Mouse (Mus musculus): Measurements from ENCODE around the gene Dnajb13. TPM values are rescaled to one million over a fixed set of nuclear protein-coding genes. Genes with fewer than 3 reads are reported as not detected.

Dnajb13 gene
- under 1 TPM; 0.39 to 0.51 TPM for total RNA-seq (2021)
- long read RNA-seq, experiment 1, partial matches to known transcripts = 0 of 1 reads
- long read RNA-seq, experiment 1, other reads (novel, unspliced or antisense) = 0 of 1 reads
- long read RNA-seq, experiment 2 = 0 reads

DNA sequence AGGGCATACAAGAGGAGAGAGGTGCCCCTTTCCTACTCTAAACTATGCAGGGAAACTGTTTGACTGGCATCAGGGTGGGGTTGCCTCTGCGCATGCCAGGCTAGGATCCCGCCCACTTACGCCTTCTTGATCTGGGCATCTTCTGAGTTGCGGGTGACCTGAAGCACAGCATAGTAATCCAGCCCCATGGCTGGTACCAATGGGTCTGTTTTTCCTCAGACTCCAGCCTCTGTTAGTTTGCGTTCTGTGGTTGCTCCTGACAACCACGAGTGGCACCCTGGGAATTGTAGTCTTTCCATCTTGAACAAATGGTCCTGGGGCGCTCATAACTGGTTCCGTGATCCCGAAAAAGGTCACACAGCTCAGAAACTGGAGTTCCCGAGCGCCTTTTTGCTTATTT lies at the start of gene Dnajb13:
Gene Dnajb13 (minus strand): TSS at position 388 of the 400 bp plus-strand sequence.
- Histone ChIP-seq H3K4me3 (peak within 1 kb of the TSS; percentile 13; the same call in 1 of the 2 replicates), H3K27ac (no peak within 1 kb of the TSS)
- TF ChIP-seq CTCF (conservative IDR thresholded peaks at IDR 0.05) = no peak
- DNase-seq (ENCODE audit: low spot score in 2 of 2) = no peak

DNA sequence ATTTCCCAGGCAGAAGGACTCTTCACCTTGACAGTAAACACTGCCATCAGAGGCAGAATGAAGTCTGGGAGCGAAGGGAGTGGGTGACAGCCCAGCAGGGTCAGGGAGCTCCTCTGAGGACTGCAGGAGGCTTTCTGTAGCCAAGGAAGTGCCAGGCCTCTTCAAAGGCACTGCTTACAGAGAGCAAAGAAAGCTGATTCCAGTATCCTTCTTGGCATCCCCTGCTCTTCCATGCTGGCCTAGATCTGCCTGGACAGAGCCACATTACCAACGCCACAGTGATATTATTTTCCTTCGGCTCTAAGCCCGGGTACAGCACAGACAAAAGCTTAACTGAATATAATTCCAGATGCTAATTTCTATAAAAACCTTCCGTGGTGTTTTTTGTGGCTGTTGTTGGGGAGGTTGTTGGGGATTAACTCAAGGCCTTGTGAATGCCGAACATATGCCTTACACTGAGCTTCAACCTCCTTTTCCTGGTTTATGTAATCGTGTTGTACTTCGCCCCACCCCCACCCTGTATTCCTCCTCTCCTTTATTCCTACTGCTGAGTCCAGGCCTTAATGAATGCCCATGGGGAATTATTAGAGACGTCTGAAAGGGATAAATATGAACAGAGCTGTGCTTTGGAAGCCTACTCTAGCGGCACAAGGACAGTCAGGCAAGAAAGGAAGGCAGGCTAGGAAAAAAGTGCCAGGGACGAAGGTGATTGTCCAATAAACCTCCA lies 47.3 kb upstream of the Dnajb13 start:
- no peak for TF ChIP-seq CTCF (conservative IDR thresholded peaks at IDR 0.05)
- H3K4me3 ChIP-seq = no peak overlapping the region
- peak overlapping the region; percentile 74 for H3K27ac ChIP-seq
- DNase-seq (ENCODE audit: low spot score in 2 of 2) = no peak

DNA sequence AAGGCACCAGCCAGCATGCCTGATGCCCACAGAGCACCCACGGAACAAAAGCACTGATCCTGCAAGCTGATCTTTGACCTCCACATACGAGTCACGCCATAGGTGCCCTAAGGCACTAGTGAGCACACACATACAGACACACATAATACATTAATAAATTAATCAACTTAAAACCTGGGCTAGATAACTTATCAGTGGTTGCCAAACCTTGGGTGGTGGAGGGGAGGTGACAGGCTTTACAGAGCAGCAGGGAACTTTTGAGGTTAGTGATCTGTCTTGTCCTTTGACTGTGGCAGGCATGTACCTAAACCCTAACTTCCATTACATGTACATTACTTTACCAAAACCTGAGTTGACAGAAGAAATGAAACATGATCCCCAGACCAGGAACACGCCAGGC lies 44.6 kb upstream of the Dnajb13 start:
- DNase-seq (ENCODE audit: low spot score in 2 of 2) = no peak
- no peak overlapping the region for H3K27ac ChIP-seq
- no peak for TF ChIP-seq CTCF (conservative IDR thresholded peaks at IDR 0.05)
- no peak overlapping the region for H3K4me3 ChIP-seq

DNA sequence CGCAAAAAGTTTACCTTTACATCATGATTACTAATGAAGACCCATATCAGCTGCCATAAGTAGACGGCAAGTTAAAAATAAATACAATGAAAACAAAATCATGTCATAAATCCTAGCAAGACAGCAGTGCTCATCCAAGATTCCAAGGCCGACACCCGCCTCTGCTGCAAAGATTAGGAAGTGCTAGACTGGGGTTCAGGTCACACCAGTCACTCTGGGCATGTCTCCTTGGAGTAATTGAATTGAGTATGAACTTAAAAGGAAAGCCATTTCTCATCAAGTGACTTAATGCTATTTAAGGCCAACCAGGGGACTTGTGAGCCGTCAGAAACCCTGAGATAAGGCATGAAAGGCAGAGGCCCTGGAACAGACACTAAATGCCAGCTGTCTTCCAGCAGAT lies 42.5 kb upstream of the Dnajb13 start:
- H3K4me3 ChIP-seq = no peak overlapping the region
- no peak for DNase-seq (ENCODE audit: low spot score in 2 of 2)
- no peak for TF ChIP-seq CTCF (conservative IDR thresholded peaks at IDR 0.05)
- H3K27ac ChIP-seq = no peak overlapping the region

DNA sequence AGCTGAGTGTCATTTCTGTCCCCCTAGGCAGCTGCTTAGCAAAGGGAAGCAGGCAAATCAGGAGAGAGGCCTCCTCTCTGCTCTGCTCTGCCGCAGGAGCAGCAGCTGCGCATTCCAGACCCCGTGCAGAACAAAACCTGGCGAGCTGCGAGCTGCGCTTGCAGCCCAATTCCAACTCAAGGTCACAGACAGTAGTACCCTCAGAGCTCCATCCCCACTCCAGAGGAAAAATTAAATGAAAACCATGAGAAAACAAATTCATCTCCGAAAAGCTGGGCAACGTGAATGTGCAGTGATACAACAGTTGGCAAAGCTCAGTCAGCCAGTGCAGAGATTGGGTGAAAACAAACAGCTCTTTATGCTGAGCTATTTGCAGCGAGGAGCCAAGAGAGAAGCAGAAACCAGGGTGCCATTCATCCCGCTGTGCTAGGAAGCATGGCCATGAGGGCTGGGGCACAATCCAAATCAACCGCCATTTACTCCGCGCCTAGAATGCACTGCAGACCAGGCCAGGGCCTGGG lies 40.7 kb upstream of the Dnajb13 start:
- peak; percentile 54 to 83 for DNase-seq (ENCODE audit: low spot score in 2 of 2)
- peak overlapping the region; percentile 14 for H3K4me3 ChIP-seq
- peak overlapping the region; percentile 89 for H3K27ac ChIP-seq
- TF ChIP-seq CTCF (conservative IDR thresholded peaks at IDR 0.05) = no peak

DNA sequence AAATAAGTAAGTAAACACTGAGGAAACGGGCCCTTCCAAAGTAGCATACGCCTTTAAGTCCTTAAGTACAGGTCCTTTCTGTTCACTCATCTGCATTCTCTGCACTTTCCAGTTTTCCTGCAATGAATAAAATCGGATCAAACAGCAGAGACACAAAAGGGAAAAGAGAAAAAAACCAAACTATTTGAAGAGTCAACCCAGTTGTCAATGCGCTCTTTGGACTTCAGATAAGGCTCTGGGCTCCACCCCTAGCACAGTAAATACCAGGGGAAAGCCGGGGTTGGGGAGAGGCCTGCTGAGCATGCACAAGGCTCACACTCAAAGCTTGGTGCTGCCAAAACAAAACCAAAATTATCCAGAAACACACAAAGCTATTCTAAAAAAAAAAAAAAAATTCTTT lies 40.2 kb upstream of the Dnajb13 start:
- TF ChIP-seq CTCF (conservative IDR thresholded peaks at IDR 0.05) = no peak
- Histone ChIP-seq H3K27ac (peak overlapping the region; percentile 89), H3K4me3 (no peak overlapping the region)
- DNase-seq (ENCODE audit: low spot score in 2 of 2) = no peak

DNA sequence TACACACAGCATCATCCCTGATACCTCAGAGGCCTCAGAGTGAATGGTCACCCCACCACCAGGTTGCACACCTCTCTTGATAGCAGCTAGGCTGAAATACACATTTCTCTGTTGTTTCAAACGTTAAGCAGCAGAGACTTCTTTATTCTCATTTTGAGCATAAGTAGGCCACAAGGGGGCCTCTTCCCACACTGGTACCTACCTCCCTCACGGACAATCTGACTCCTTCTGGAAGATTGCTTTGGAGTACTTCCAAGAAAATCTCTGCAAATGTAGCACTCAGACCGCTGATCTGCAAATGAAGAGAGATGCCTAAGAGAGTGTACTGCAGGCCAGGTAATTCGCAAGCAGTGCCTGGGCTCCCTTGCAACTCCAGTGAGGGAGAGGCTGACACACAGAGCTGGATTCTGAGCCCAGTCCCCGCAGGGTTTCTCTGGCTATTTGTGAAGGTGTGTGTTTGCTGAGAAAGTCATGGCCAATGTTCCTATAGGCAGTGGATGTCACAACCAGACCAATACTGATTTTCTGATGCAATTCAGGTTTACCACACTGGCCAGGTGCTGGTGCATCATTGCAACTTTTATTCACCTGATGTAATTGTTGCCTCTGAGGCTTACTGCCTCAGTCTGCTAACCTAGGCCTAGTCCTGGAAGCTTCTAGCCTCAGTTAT lies 35.7 kb upstream of the Dnajb13 start:
- DNase-seq (ENCODE audit: low spot score in 2 of 2) = peak in 1 of 2 experiments; percentile 52
- Histone ChIP-seq H3K27ac (peak overlapping the region; percentile 55; the same call in 1 of the 2 replicates), H3K4me3 (no peak overlapping the region)
- peak; percentile 77 for TF ChIP-seq CTCF (conservative IDR thresholded peaks at IDR 0.05)

DNA sequence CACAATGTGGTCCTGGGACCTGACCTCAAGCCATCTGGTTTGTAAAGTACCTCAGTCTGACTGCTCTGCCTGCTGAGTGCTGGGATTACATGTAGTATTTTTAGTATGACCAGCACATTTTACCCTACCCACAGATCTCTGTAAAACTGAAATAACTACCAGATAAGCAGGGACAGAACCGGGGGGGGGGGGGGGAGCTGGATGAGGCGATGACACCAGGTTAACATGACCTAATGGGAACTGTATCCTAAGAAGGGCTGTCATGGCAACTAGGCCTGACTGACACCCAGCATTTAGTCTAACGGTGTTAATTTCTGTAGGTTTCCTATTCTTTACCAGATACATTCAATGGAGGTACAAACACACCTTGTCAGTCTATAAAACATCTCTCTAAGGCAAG lies 35.0 kb upstream of the Dnajb13 start:
- no peak for DNase-seq (ENCODE audit: low spot score in 2 of 2)
- Histone ChIP-seq H3K27ac (peak overlapping the region; percentile 55; the same call in 1 of the 2 replicates), H3K4me3 (no peak overlapping the region)
- TF ChIP-seq CTCF (conservative IDR thresholded peaks at IDR 0.05) = no peak

DNA sequence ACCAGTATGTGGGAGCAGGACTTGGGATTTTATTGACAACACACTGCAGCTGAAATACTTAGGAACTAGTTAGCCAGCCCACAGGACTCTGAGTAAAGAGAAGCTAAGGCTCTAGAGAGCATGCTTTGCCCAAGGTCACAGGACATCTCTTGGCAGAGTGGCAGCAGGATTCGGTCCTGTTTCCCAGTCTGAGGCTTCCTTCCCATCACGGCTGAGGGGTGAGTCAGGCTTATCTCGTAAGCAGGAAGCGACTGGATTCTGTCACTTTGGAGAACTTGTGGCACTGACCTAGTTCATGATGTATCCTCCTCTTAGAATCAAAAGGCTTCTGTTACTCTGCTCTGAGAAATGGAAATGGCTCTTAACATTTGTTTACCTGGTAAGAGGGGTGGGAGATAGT lies 32.9 kb upstream of the Dnajb13 start:
- H3K4me3 ChIP-seq = no peak overlapping the region
- no peak for TF ChIP-seq CTCF (conservative IDR thresholded peaks at IDR 0.05)

DNA sequence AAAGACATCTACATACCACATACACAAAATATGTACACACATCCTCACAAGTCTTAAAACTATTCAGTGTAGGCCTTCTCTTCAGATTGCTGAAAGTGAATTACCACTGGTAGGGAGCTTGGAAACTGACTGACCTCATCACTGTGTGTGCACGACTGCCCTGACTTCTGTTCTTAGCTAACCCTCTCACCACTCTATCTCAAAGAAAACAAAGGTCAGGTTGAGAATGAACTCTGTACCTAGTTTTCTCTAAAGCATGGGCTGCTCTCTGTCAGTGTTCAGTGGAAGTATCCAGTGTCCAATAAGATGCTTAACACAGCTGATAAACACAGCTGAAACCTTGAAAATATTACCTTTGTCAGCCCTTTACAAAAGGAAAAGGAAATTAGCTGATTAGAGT lies 29.7 kb upstream of the Dnajb13 start:
- TF ChIP-seq CTCF (conservative IDR thresholded peaks at IDR 0.05) = no peak

More for the DNA sequence above, 32.9 kb upstream of the Dnajb13 start:
- DNase-seq (ENCODE audit: low spot score in 2 of 2) = no peak
- H3K27ac ChIP-seq = no peak overlapping the region

DNA sequence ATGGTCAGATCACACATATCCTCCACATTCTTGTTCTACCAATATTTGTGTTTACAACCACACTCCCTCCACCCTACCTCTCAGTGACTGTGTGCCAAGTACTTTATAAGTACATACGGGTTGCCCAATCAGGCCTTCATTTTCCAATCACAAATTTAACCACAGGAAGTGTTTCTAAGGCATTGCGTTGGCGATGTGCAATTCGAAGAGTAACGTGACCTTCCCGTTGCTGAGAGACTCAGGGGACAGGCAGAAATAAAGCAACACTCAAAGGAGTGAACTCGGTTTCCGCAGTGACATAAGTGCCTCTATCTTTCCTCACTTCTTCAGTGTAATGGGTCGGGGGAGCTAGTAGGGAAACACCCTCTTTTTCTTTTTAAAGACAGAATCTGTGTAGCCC lies 24.8 kb upstream of the Dnajb13 start:
- Histone ChIP-seq H3K4me3 (no peak overlapping the region), H3K27ac (no peak overlapping the region)
- TF ChIP-seq CTCF (conservative IDR thresholded peaks at IDR 0.05) = no peak
- no peak for DNase-seq (ENCODE audit: low spot score in 2 of 2)

More for the DNA sequence above, 29.7 kb upstream of the Dnajb13 start:
- no peak overlapping the region for H3K27ac ChIP-seq
- H3K4me3 ChIP-seq = no peak overlapping the region
- DNase-seq (ENCODE audit: low spot score in 2 of 2) = no peak

DNA sequence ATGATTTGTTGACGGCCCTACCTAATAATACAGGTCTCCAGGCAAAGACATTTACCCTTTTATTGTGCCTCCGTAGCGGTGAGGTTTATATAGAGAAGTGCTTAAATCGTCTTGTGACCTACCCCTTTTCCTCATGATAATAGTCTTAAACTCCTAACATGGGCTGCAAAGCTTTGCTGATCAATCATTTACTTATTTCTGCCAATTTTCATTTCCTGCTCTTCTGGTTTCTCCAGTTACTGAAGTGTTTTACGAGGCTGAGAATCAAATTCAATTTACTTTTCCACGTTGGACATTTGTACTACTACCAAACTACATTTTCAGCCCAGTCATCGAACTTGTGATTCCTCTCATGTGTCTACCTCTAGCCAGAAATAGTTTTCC lies 22.8 kb upstream of the Dnajb13 start:
- Histone ChIP-seq H3K27ac (peak overlapping the region; percentile 95), H3K4me3 (peak overlapping the region; percentile 95)
- DNase-seq (ENCODE audit: low spot score in 2 of 2) = no peak
- no peak for TF ChIP-seq CTCF (conservative IDR thresholded peaks at IDR 0.05)

DNA sequence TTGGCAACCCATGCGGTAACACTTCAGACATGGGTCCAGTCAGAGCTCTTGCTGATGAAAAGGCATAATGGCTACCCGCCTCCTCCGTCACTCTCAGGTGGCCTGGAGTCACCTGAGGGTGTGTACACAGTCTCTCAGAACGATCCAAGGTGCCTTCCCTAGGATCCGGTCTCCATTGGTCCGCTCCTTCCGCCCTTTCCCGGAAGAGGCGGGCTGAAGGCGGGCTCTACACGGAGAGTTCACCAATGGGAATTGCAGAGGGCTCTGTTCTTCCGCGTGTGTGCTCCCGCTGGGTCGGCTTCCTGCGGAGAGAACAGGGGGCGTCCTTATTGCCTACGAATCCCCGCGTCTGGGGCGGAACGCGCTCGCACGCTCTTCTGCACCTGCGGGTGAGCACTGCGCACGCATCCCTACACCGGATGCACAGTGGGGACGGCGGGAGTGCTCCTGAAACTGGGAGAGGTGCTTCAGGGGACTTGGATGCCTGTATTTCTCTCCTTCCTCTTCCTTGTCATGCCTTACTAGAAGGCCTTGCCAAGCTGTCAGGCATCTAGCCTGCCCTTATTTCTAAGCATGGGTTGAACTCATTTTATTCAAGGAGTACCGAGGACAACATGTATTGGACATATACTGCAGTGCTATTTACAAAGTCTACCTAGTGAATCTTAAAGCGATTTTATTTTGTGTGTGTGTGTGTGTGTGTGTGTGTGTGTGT lies 22.2 kb upstream of the Dnajb13 start, which contains the start of gene Coa4:
Gene Coa4 (plus strand): TSS at position 268 of the 715 bp plus-strand sequence.
- peak; percentile 89 to 90 for DNase-seq (ENCODE audit: low spot score in 2 of 2)
- 0 out of 2 replicates have a peak, but pooled peaks have one; percentile 8 for TF ChIP-seq CTCF (conservative IDR thresholded peaks at IDR 0.05)
- peak within 1 kb of the TSS; percentile 95 for H3K4me3 ChIP-seq
- H3K27ac ChIP-seq = peak within 1 kb of the TSS; percentile 95
